Mouse (Mus musculus): ENCODE data around the gene Pcnx4.

DNA sequence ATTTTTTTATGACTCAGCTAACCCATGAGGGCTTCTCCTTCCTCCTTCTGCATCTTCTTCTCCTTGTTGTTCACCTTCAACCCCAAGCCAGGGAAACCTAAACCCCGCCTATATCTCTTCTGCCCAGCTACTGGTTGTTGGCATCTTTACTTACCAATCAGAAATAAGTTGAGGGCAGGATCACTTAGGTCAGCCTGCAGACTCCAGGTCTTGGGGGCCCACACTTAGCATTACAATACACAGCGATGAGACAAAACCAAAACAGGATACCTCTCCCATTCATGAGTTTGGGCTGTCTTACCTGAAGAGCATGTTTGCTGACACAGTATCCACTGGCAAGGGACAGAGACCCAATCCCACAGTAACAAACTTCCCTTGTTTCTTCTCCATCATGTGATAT, 57.8 kb downstream of the Pcnx4 start:
- TF ChIP-seq CTCF (IDR thresholded peaks at IDR 0.05) (no peak), EP300 (IDR thresholded peaks at IDR 0.05; ENCODE audit: insufficient read depth, low read depth, low read length) (no peak)
